Mouse (Mus musculus) limb, embryonic 15.5 days (tissue): ENCODE data around the gene Clca4a. TPM values are rescaled to one million over a fixed set of nuclear protein-coding genes. Genes with fewer than 3 reads are reported as not detected.
"Not testable (repeated sequence)": the region's sequence is repeated elsewhere in the genome, so short reads cannot be mapped to it uniquely, and the experiment has no call there.

Experiments
- ATAC-seq: fragments of 200-750 bp; cut with Nextera tagmentation; 2 replicates; pipeline ENCODE4 v1.8.0; 2017; ENCODE audit warnings: low read depth, moderate TSS enrichment; ENCODE audit not compliant: insufficient number of reproducible peaks, low FRiP score, low TSS enrichment
- H3K27ac ChIP-seq: fragments of 300-500 bp; sonication (generic); 2 replicates; pipeline ENCODE4 v1.5.1; 2015; ENCODE audit warnings: moderate library complexity, mild to moderate bottlenecking, inconsistent platforms
- H3K27me3 ChIP-seq: fragments of 300-500 bp; sonication (generic); 2 replicates; pipeline ENCODE4 v1.6.1; 2015; ENCODE audit warnings: inconsistent platforms
- H3K36me3 ChIP-seq: fragments of 300-500 bp; sonication (generic); 2 replicates; pipeline ENCODE4 v1.6.1; 2015; ENCODE audit warnings: inconsistent platforms
- H3K4me1 ChIP-seq: fragments of 300-500 bp; sonication (generic); 2 replicates; pipeline ENCODE4 v1.6.1; 2015; ENCODE audit warnings: inconsistent platforms
- H3K4me2 ChIP-seq: fragments of 300-500 bp; sonication (generic); 2 replicates; pipeline ENCODE4 v1.6.1; 2015; ENCODE audit warnings: mild to moderate bottlenecking, inconsistent platforms
- H3K4me3 ChIP-seq: fragments of 300-500 bp; sonication (generic); 2 replicates; pipeline ENCODE4 v1.5.1; 2015; ENCODE audit warnings: mild to moderate bottlenecking, inconsistent platforms
- H3K9ac ChIP-seq: fragments of 300-500 bp; sonication (generic); 2 replicates; pipeline ENCODE4 v1.6.1; 2015; ENCODE audit warnings: inconsistent platforms
- H3K9me3 ChIP-seq: fragments of 300-500 bp; sonication (generic); 2 replicates; pipeline ENCODE4 v1.6.1; 2016; ENCODE audit warnings: inconsistent platforms
- WGBS: fragments of 180-500 bp; shearing (Covaris S2); methylation state at CpG from one replicate; pipeline ENCODE4 v1.1.7; 2015; 5-methylcytosine and 5-hydroxymethylcytosine counted together
- polyA plus RNA-seq: library from polyadenylated mRNA; unstranded; fragments of >200 nt; fragmentation: Nextera tagmentation; extraction: Ambion mirVana; gene quantifications from 2 replicates; pipeline ENCODE4 v1.2.1, GENCODE M21; 2015

The Clca4a gene
- polyA plus RNA-seq, 1 experiment from 2014 or later = 0.05 TPM

GRCm38 (mm10) chr3:144950829-144951228, 24.0 kb downstream of the Clca4a start:
- Histone ChIP-seq H3K9ac (no peak overlapping the region), H3K36me3 (no peaks in the 10 kb centered on the region), H3K4me3 (no peak overlapping the region), H3K4me1 (no peaks in the 10 kb centered on the region), H3K27ac (no peak overlapping the region), H3K27me3 (no peaks in the 10 kb centered on the region), H3K9me3 (no peaks in the 10 kb centered on the region), H3K4me2 (no peak overlapping the region)
- no peak for ATAC-seq
- 69% methylated on average over 4 of the region's 4 CpGs for WGBS

- H3K27ac ChIP-seq, H3K9me3 ChIP-seq, H3K27me3 ChIP-seq, H3K4me1 ChIP-seq, H3K4me2 ChIP-seq, H3K4me3 ChIP-seq, H3K9ac ChIP-seq, H3K36me3 ChIP-seq, ATAC-seq: not testable (repeated sequence)
- WGBS = 25% methylated on average over 5 of the region's 5 CpGs
These were observed 27.5 kb downstream of the Clca4a start for GRCm38 (mm10) chr3:144947376-144947775.

- H3K36me3 ChIP-seq, H3K4me2 ChIP-seq, H3K9ac ChIP-seq, H3K4me1 ChIP-seq, H3K27me3 ChIP-seq, H3K27ac ChIP-seq, H3K4me3 ChIP-seq, H3K9me3 ChIP-seq, ATAC-seq: not testable (repeated sequence)
These were observed 41.2 kb downstream of the Clca4a start for GRCm38 (mm10) chr3:144933625-144934024.

GRCm38 (mm10) chr3:144933011-144933491, 41.8 kb downstream of the Clca4a start:
- Histone ChIP-seq H3K9me3 (no peaks in the 10 kb centered on the region), H3K4me3 (no peak overlapping the region), H3K27ac (no peak overlapping the region), H3K9ac (no peak overlapping the region), H3K4me1 (no peaks in the 10 kb centered on the region), H3K36me3 (no peaks in the 10 kb centered on the region), H3K27me3 (no peaks in the 10 kb centered on the region), H3K4me2 (no peak overlapping the region)
- no peak for ATAC-seq
- WGBS = 87% methylated on average over 1 of the region's 1 CpGs

- Histone ChIP-seq H3K4me3 (no peak within 1 kb of the TSS), H3K36me3 (no peaks in the 10 kb centered on the region), H3K9ac (no peak within 1 kb of the TSS), H3K9me3 (no peaks in the 10 kb centered on the region), H3K4me2 (no peak within 1 kb of the TSS), H3K27ac (no peak within 1 kb of the TSS), H3K4me1 (no peaks in the 10 kb centered on the region), H3K27me3 (no peaks in the 10 kb centered on the region)
- no peak for ATAC-seq
These were observed 42.5 kb downstream of the Clca4a start, which contains the start of gene Clca4b for GRCm38 (mm10) chr3:144932335-144932734. TSS of gene Clca4b (minus strand) at chr3:144932529.

- WGBS = 87% methylated on average over 2 of the region's 2 CpGs
- Histone ChIP-seq H3K9ac (no peak overlapping the region), H3K4me3 (no peak overlapping the region), H3K4me1 (no peaks in the 10 kb centered on the region), H3K27ac (no peak overlapping the region), H3K36me3 (no peaks in the 10 kb centered on the region), H3K27me3 (no peaks in the 10 kb centered on the region), H3K4me2 (no peak overlapping the region), H3K9me3 (no peaks in the 10 kb centered on the region)
- no peak for ATAC-seq
These were observed 60.8 kb downstream of the Clca4a start for GRCm38 (mm10) chr3:144914014-144914413.

Other genes with a start within 250 kb of the Clca4a start
- 0.94 and 0.97 TPM in 2 replicates for gene Clca3a1, start 214.1 kb downstream of the Clca4a start, polyA plus RNA-seq
- 0.45 and 0.55 TPM in 2 replicates for gene Clca3a2, start 155.6 kb downstream of the Clca4a start, polyA plus RNA-seq
- gene Clca3b, start 125.7 kb downstream of the Clca4a start, polyA plus RNA-seq = not detected in 2 replicates
- gene Clca4b, start 42.5 kb downstream of the Clca4a start, polyA plus RNA-seq = not detected in 2 replicates
- 0.33 TPM in 1 of 2 replicates, not detected in the other for gene Clca1, start 57.7 kb upstream of the Clca4a start, polyA plus RNA-seq
- gene Clca2, start 124.4 kb upstream of the Clca4a start, polyA plus RNA-seq = 1.7 and 2.1 TPM in 2 replicates
- gene Odf2l, start 143.5 kb upstream of the Clca4a start, polyA plus RNA-seq = 12.1 and 13.1 TPM in 2 replicates